Mouse (Mus musculus) heart, embryonic 12.5 days (tissue): ENCODE results near the gene Apobec1. TPM values are rescaled to one million over a fixed set of nuclear protein-coding genes. Genes with fewer than 3 reads are reported as not detected.
"Not testable (repeated sequence)": the region's sequence is repeated elsewhere in the genome, so short reads cannot be mapped to it uniquely, and the experiment has no call there.

Experiments used
- ATAC-seq: fragments of 200-750 bp; cut with Nextera tagmentation; 2 replicates; pipeline ENCODE4 v1.8.0; 2017; ENCODE audit warnings: moderate TSS enrichment, moderate library complexity; ENCODE audit not compliant: insufficient number of reproducible peaks, low FRiP score
- H3K27ac ChIP-seq: fragments of 300-500 bp; sonication (generic); 2 replicates; pipeline ENCODE4 v1.5.1; 2016; ENCODE audit warnings: mild to moderate bottlenecking, moderate library complexity; ENCODE audit not compliant: poor library complexity, severe bottlenecking
- H3K27me3 ChIP-seq: fragments of 300-500 bp; sonication (generic); replicated peaks from 2 replicates; pipeline ENCODE4 v1.6.1; 2016; ENCODE audit warnings: mild to moderate bottlenecking, moderate library complexity
- H3K36me3 ChIP-seq: fragments of 300-500 bp; sonication (generic); 2 replicates; pipeline ENCODE4 v1.6.1; 2016; ENCODE audit warnings: mild to moderate bottlenecking, moderate library complexity
- H3K4me1 ChIP-seq: fragments of 300-500 bp; sonication (generic); replicated peaks from 2 replicates; pipeline ENCODE4 v1.6.1; 2016; ENCODE audit warnings: mild to moderate bottlenecking
- H3K4me2 ChIP-seq: fragments of 300-500 bp; sonication (generic); 2 replicates; pipeline ENCODE4 v1.6.1; 2016; ENCODE audit warnings: mild to moderate bottlenecking, moderate library complexity
- H3K4me3 ChIP-seq: fragments of 300-500 bp; sonication (generic); 2 replicates; pipeline ENCODE4 v1.5.1; 2016; ENCODE audit warnings: mild to moderate bottlenecking
- H3K9ac ChIP-seq: fragments of 300-500 bp; sonication (generic); 2 replicates; pipeline ENCODE4 v1.6.1; 2016; ENCODE audit warnings: mild to moderate bottlenecking, moderate library complexity
- H3K9me3 ChIP-seq: fragments of 300-500 bp; sonication (generic); replicated peaks from 2 replicates; pipeline ENCODE4 v1.6.1; 2016; ENCODE audit warnings: mild to moderate bottlenecking, moderate library complexity
- WGBS: fragments of 180-500 bp; shearing (Covaris S2); methylation state at CpG from one replicate; pipeline ENCODE4 v1.1.7; 2016; 5-methylcytosine and 5-hydroxymethylcytosine counted together
- polyA plus RNA-seq: library from polyadenylated mRNA; unstranded; fragments of >200 nt; fragmentation: Nextera tagmentation; extraction: Ambion mirVana; gene quantifications from 2 replicates; pipeline ENCODE4 v1.2.1, GENCODE M21; 2016

Gene Apobec1
- polyA plus RNA-seq = 1.9 and 3.0 TPM in 2 replicates

DNA sequence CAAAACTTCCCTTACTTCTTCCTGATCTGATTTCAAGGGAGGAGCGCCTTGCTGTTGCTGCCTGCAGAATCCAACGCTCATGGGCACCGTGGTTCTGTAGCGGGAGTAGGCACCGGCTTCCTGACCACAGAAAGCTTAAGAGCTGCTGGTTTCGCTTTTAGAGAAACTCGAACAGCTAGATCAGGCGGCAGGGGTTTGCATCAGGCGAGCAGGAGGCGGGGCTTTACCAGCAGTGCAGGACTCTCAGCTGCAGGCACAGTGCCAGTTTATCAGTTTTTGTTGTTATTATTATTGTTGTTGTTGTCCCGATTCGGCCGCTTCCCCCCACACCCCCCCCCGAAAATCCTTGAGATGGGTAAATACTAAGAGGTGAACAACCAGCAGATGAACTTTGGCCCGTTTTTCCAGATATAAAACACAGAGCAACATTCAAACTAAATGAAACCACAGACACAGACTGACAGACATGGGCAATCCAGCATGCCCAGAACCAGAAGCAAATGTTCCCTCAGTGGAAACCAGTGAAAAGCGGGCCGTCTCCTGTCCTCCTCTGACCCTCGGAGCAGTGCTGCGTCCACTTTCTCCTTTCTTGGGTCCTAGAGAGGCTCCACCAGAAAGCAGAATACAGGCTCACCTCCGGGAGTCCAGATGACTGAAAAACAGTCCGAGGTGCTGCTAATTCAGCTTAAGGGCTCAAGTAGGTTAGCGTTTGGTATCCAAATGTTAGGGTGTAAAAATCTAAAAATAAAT, at the start of gene Apobec1:
Gene Apobec1 (minus strand): TSS at position 203 of the 750 bp plus-strand sequence.
- ATAC-seq = peak; percentile 85
- Histone ChIP-seq H3K9ac (peak within 1 kb of the TSS; percentile 71), H3K9me3 (no peaks in the 10 kb centered on the region), H3K36me3 (no peaks in the 10 kb centered on the region), H3K4me1 (no peaks in the 10 kb centered on the region), H3K27ac (0 out of 2 replicates have a peak within 1 kb of the TSS, but pooled peaks have one; percentile 17), H3K4me2 (peak within 1 kb of the TSS; percentile 68), H3K4me3 (peak within 1 kb of the TSS; percentile 61), H3K27me3 (no peaks in the 10 kb centered on the region)
- WGBS = 4% methylated on average over 22 of the region's 22 CpGs

DNA sequence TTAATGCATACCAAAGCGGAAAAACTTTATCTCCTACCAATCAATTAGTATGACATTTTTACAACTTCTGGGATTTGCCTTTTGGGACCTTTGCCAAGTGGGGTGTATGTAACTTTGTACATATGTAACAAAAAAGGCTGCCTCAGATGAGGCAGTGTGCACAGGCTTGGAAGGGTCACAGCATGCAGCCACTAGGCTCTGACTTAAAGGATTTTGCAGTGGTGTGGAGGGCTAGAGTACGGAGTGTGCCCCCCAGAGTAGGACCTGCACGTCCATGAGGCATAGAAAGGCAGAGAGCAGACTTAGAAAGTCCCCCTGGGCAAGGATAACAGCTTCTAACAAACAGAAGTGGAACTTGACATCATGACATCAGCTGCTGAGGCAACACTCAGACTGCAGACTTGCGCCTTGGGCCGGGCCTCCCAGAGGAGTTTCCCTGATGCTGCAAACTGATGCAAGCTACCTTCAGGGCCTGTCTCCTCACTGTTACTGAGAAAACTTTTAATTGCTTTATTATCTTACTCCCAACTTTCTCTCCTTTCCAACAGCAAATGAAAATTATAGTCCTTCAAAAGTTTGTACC, 48.2 kb upstream of the Apobec1 start:
- Histone ChIP-seq H3K27me3 (no peaks in the 10 kb centered on the region), H3K4me1 (no peaks in the 10 kb centered on the region), H3K4me2 (no peak overlapping the region), H3K9me3 (0 out of 2 replicates have a peak, but pooled peaks cover 2% of the 10 kb centered on the region), H3K27ac (no peak overlapping the region), H3K9ac (no peak overlapping the region), H3K4me3 (no peak overlapping the region), H3K36me3 (no peaks in the 10 kb centered on the region)
- 67% methylated on average over 5 of the region's 5 CpGs for WGBS
- no peak for ATAC-seq

DNA sequence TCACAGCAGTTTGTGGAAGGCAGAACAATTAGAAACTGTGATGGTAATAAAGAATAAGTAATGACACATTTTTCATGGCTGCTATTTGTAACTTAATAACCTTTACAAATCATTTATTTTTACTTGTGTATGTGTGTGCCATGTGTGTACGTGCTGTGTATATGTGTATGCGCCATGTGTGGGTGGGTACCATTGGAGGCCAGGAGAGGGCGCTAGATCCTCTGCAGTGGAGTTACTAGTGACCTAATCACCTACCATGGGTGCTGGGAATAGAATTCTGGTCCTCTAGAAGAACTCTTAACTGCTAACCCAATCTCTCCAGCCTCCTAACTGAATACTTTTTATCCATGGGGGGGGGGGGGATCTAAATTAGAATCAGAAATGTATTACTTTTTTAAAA, 47.7 kb upstream of the Apobec1 start:
- Histone ChIP-seq H3K9me3 (0 out of 2 replicates have a peak, but pooled peaks cover 2% of the 10 kb centered on the region), H3K4me2 (no peak overlapping the region), H3K27me3 (no peaks in the 10 kb centered on the region), H3K9ac (no peak overlapping the region), H3K4me3 (no peak overlapping the region), H3K27ac (no peak overlapping the region), H3K36me3 (no peaks in the 10 kb centered on the region), H3K4me1 (no peaks in the 10 kb centered on the region)
- 69% methylated on average over 3 of the region's 3 CpGs for WGBS
- no peak for ATAC-seq

DNA sequence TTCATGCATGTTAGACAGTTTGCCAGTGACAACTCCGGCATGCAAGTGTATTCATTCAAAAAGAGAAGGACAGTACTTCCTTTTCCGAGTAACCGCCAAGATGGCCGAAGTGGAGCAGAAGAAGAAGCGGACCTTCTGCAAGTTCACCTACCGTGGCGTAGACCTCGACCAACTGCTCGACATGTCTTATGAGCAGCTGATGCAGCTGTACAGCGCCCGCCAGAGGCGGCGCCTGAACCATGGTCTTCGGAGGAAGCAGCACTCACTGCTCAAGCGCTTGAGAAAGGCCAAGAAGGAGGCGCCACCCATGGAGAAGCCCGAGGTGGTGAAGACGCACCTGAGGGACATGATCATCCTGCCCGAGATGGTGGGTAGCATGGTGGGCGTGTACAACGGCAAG, 42.0 kb upstream of the Apobec1 start:
- not testable (repeated sequence) for H3K4me1 ChIP-seq, H3K27ac ChIP-seq, H3K9ac ChIP-seq, ATAC-seq, H3K4me2 ChIP-seq, H3K27me3 ChIP-seq, H3K4me3 ChIP-seq, H3K36me3 ChIP-seq
- WGBS = 81% methylated on average over 21 of the region's 21 CpGs
- peaks cover 10% of the 10 kb centered on the region for H3K9me3 ChIP-seq

DNA sequence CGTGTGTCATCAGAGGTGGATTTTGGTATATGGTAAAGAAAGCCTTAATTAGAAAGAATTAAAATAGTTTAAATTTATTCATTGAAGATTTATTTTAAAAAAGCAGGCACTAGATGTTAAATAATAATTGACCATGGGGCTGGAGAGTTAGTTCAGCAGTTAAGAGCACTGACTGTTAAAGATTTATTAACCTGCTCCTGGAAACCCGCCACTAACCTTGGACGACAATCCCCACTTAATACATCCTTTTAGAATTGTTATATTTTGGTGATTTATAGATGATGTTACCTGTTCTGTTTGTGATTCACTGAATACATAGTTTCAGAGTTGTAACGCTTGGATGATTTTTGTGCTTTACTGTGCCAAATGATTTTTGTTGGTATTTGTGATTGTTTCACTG, 35.3 kb upstream of the Apobec1 start:
- not testable (repeated sequence) for H3K27ac ChIP-seq, ATAC-seq, H3K4me1 ChIP-seq, H3K4me2 ChIP-seq, H3K36me3 ChIP-seq, H3K27me3 ChIP-seq, H3K9me3 ChIP-seq, H3K9ac ChIP-seq, H3K4me3 ChIP-seq
- WGBS = 87% methylated on average over 4 of the region's 4 CpGs

DNA sequence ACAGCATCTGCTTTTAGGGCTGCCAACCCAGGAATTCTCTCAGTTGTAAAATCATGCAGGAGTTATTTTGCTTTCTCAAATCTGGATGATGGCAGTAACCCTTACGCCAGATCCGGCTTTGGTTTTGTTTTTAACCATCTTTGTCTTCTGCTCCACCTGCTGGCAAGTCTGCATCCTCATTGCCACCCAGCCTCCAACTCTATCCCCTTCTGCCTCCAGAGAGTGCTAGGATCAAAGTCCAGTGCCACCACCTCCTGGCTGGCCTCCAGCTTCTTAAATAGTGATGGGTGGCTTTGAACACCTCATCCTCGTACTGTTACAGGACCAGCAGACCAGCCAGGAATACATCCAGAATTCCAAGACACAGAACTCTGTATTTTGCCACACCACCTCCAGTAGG, 34.4 kb upstream of the Apobec1 start:
- Histone ChIP-seq H3K9me3 (no peaks in the 10 kb centered on the region), H3K9ac (no peak overlapping the region), H3K36me3 (no peaks in the 10 kb centered on the region), H3K4me3 (no peak overlapping the region), H3K4me2 (no peak overlapping the region), H3K27me3 (no peaks in the 10 kb centered on the region), H3K4me1 (no peaks in the 10 kb centered on the region), H3K27ac (no peak overlapping the region)
- 69% methylated on average over 3 of the region's 3 CpGs for WGBS
- ATAC-seq = no peak

DNA sequence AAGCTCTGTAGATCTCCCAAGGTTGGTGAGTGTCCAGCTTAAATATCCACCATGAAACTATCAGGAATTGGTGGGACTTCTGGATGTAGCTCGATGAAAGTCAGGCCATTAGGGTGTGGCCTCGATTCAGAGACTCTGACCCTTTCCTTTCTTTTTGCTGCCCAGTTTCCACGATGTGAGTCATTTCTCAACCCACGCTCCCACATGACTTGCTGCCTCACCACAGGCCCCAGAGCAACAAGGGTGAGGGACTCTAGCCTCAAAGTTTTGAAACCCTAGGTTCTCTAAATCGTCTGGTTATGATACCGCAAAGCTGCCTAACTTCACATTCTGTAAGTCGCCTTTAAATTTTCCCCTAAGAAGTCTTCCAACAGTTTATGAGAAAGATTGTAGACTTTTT, 33.1 kb upstream of the Apobec1 start:
- H3K9me3 ChIP-seq = no peaks in the 10 kb centered on the region
- no peaks in the 10 kb centered on the region for H3K36me3 ChIP-seq
- no peak for ATAC-seq
- H3K4me3 ChIP-seq = no peak overlapping the region
- H3K4me1 ChIP-seq = no peaks in the 10 kb centered on the region
- 77% methylated on average over 7 of the region's 7 CpGs for WGBS
- H3K27ac ChIP-seq = no peak overlapping the region
- H3K27me3 ChIP-seq = 0 out of 2 replicates have a peak, but pooled peaks cover 3% of the 10 kb centered on the region
- no peak overlapping the region for H3K9ac ChIP-seq
- H3K4me2 ChIP-seq = no peak overlapping the region

DNA sequence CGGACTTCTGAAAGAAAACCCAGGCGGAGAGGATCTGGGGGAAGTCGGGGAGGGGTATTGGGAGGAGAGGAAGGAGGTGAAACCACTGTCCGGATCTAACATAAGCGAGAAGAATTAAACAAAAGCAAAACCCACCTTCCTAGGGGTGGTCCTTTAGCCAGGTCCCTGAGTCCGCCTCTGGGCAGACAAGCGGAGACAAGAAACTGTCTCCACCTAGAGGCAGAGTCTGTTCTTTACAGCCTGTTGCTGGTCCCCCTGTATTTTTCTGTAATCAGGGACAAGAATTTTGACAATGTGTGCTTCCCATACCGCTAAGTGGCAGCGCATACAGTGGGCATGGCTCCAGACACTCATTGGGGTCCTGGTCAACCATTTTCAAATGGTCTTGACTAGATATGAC, 31.2 kb upstream of the Apobec1 start:
- WGBS = 35% methylated on average over 9 of the region's 9 CpGs
- H3K4me2 ChIP-seq = no peak overlapping the region

DNA sequence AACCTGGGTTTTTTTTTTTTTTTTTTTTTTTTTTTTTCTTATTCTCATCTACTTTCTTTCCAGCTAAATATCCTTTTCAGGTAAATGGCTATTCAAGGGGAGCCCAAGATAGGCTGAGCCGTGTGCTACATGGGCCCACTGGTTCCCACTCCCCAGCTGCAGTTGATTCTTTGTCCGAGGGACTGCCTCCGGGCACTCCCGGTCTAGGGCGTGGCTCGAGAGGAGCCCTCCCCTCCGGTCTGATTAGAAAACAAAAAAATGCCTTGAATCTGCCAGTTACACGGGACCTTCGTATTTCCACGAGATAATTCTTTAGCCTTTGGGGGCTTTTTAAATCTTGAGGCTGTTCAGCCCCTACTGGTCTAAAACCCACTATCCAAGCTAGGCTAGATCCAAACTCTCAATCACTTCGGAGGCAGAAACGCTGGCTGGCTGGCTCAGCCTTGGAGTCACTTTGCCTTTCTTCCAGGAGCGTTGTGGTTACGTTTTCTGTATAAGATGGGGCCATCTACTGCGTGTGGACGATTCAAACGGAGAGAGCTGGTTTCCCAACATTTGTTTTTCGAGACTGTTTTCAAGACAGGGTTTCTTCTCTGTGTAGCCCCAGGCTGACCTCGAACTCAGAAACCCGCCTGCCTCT, 25.3 kb upstream of the Apobec1 start:
- H3K27ac ChIP-seq = no peak overlapping the region
- H3K4me3 ChIP-seq = peak overlapping the region; percentile 37
- H3K9ac ChIP-seq = no peak overlapping the region
- WGBS = 18% methylated on average over 20 of the region's 20 CpGs
- H3K36me3 ChIP-seq = no peaks in the 10 kb centered on the region
- peaks cover 25% of the 10 kb centered on the region for H3K27me3 ChIP-seq
- H3K9me3 ChIP-seq = no peaks in the 10 kb centered on the region
- no peaks in the 10 kb centered on the region for H3K4me1 ChIP-seq
- peak overlapping the region; percentile 65 for H3K4me2 ChIP-seq
- no peak for ATAC-seq

More for the DNA sequence above, 31.2 kb upstream of the Apobec1 start:
- H3K4me3 ChIP-seq = no peak overlapping the region
- H3K9ac ChIP-seq = no peak overlapping the region
- no peaks in the 10 kb centered on the region for H3K4me1 ChIP-seq
- peaks cover 4% of the 10 kb centered on the region; the same call in 1 of the 2 replicates for H3K27me3 ChIP-seq
- H3K36me3 ChIP-seq = no peaks in the 10 kb centered on the region
- no peak for ATAC-seq
- no peaks in the 10 kb centered on the region for H3K9me3 ChIP-seq
- no peak overlapping the region for H3K27ac ChIP-seq

DNA sequence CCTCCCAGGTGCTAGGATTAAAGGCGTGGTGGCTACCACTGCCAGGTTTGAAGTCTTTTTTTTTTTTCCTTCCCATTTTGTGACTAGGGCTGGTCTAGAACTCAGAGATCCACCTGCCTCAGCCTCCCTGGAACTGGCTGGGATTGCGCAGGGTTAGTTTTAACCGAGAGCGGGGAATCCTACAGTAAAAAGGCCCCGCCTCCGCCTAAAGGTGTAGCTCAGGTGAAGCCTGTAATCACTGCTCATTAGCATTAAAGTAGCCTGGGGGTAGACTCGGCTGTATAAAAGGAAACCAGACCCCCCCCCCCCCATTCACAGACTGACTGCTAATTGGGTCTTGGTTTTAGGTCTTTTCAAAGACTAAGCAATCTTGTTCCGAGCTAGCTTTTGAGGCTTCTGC, 23.9 kb upstream of the Apobec1 start, which contains the start of gene Dppa3:
Gene Dppa3 (plus strand): TSS at position 301 of the 400 bp plus-strand sequence.
- H3K9me3 ChIP-seq = no peaks in the 10 kb centered on the region
- H3K4me2 ChIP-seq = peak within 1 kb of the TSS; percentile 65
- H3K4me1 ChIP-seq = no peaks in the 10 kb centered on the region
- no peak within 1 kb of the TSS for H3K9ac ChIP-seq
- peak within 1 kb of the TSS; percentile 37 for H3K4me3 ChIP-seq
- no peak for ATAC-seq
- peaks cover 25% of the 10 kb centered on the region for H3K27me3 ChIP-seq
- H3K27ac ChIP-seq = no peak within 1 kb of the TSS
- H3K36me3 ChIP-seq = no peaks in the 10 kb centered on the region
- WGBS = 74% methylated on average over 8 of the region's 8 CpGs

DNA sequence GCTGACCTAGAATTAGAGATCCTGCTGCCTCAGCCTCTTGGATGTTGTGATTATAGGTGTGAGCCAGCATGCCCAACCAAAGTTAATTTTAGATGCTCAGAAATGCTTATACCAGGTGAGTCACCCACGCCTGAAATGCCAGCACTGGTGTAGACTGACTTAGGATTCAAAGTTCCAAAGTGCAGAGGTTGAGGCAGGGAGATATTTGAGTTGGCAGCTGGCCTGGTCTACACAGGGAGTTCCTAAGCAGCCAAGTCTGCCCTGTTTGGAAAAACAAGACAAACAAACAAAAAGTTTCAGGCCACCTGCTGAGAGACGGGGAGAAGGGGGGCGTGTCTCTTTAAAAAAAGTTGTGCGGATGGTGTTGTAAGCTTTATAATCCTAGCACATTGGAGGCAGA, 22.9 kb upstream of the Apobec1 start:
- no peak overlapping the region for H3K4me3 ChIP-seq
- no peaks in the 10 kb centered on the region for H3K4me1 ChIP-seq
- H3K9ac ChIP-seq = no peak overlapping the region
- no peaks in the 10 kb centered on the region for H3K36me3 ChIP-seq
- H3K27me3 ChIP-seq = peaks cover 21% of the 10 kb centered on the region
- H3K9me3 ChIP-seq = no peaks in the 10 kb centered on the region
- 75% methylated on average over 4 of the region's 4 CpGs for WGBS
- H3K4me2 ChIP-seq = no peak overlapping the region
- H3K27ac ChIP-seq = no peak overlapping the region
- no peak for ATAC-seq
